Mouse (Mus musculus) T-cell, adult 2 months (primary cell): ENCODE data around the gene Vps35l.

ENCODE experiments used
- DNase-seq: peaks from one replicate; pipeline ENCODE4 v3.0.0; 2022; ENCODE audit warnings: low spot score

Gene Vps35l

GRCm38 (mm10) chr7:118777598-118778394 is 37.8 kb downstream of the Vps35l start:
- no peak for DNase-seq

GRCm38 (mm10) chr7:118778561-118778960 is 38.5 kb downstream of the Vps35l start:
- DNase-seq = no peak

- no peak for DNase-seq
These were observed 43.4 kb downstream of the Vps35l start for GRCm38 (mm10) chr7:118783305-118784001.

GRCm38 (mm10) chr7:118786091-118786490 is 46.1 kb downstream of the Vps35l start:
- no peak for DNase-seq

- no peak for DNase-seq
These were observed 47.3 kb downstream of the Vps35l start for GRCm38 (mm10) chr7:118787326-118787725.

GRCm38 (mm10) chr7:118788481-118788880 is 48.5 kb downstream of the Vps35l start:
- DNase-seq = no peak

DNA sequence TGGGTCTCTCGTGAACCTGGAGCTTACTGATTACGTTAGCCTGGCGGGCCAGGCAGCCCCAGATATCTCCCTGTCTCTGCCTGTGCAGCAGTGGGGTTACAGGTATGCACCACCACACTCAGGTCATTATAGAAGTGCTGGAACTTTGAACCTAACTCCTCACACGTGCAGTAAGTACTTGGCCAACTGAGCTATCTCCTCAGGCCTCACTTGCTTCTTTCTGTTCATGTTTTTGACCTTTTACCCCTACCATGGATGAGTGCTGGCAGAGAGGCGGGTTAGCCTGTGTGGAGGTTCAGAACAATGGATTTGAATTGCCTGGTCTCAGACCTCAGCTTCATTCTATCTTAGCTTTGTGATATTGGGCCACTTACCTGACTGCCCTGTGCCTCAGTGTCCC is 50.3 kb downstream of the Vps35l start:
- no peak for DNase-seq

GRCm38 (mm10) chr7:118793899-118794298 is 53.9 kb downstream of the Vps35l start:
- DNase-seq = no peak

DNA sequence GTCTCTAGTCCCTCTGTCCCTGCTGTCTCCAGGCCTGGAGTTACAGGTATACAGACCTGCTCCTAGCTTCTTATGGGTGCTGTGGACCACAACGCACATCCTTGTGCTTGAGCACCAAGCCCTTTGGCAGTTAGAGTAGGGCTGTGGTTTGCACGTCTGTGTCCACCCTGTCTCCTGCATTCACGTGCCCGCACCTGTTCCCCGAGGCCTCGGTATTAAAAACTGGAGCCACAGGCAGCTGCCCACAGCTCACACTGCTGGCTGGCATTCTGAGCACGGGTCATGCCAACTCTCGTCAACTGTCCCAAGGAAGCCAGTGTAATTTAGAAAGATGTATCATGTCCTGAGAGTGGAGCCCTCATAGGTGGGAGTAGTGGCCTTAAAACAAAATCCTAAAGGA is 55.8 kb downstream of the Vps35l start:
- no peak for DNase-seq

GRCm38 (mm10) chr7:118796838-118797237 is 56.8 kb downstream of the Vps35l start:
- no peak for DNase-seq

DNA sequence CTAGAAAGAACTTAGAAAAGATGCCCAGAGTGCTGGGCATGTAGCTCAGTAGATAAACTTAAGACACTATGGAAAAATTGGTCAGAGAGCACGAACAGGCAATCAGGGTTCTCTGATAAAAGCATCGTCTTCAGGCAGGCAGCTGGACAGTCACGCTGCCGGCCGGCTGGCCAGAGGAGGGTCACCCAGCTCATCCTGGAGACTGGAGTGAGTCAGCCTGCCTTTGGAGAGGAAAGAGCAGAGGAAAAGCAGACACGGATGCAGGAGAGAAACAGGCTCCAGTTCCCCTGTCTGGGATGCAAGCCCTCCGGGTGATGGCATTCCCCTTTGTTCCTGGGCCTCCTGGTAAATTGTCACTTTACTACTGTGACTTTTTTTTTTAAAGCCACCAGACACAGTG is 57.6 kb downstream of the Vps35l start:
- no peak for DNase-seq

- no peak for DNase-seq
These were observed 58.1 kb downstream of the Vps35l start for GRCm38 (mm10) chr7:118798105-118798570.

DNA sequence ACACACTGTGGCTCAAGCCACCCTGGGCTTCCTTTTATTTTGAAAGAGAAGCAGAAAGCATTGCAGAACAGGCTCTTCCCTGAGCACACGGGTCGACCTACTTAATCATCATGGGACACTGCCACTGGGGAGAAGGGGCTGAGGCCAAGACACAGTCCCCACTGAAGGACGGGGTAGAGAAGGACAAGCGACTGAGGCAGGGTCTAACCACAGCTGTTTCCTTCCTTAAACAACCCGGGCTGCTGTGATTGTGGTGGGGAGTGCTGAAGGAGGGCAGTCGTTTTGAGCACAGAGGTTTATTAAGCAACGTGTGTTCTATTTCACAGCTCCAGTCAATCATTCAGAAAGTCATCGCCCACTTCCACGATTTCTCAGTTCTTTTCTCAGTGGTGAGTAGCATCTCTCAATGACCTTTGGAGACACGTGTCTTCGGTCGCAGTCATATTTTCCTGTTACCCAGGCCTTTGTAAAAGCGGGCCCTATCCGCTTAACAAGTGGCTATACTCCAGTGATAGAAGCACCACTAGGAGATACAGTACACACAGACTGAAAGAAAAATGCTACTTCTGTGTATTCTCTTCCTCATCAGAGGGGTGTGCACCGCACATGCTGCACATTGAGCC is 60.2 kb downstream of the Vps35l start:
- no peak for DNase-seq

DNA sequence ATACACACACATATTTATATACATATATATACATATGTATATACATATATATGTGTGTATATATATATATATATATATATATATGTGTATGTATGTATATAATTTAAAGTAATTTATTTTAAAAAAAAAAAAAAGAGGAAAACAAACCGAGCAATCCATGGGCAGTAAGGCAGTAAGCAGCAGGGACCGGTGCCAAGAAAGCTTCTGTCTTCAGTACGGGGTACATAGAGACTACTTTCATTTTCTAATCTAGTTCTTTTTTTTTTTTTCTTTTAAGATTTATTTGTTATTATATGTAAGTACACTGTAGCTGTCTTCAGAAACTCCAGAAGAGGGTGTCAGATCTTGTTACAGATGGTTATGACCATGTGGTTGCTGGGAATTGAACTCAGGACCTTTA is 61.8 kb downstream of the Vps35l start:
- no peak for DNase-seq

GRCm38 (mm10) chr7:118803425-118803824 is 63.4 kb downstream of the Vps35l start:
- DNase-seq = no peak

GRCm38 (mm10) chr7:118806631-118807411 is 66.8 kb downstream of the Vps35l start:
- DNase-seq = no peak

GRCm38 (mm10) chr7:118807899-118808298 is 67.9 kb downstream of the Vps35l start:
- DNase-seq = no peak

DNA sequence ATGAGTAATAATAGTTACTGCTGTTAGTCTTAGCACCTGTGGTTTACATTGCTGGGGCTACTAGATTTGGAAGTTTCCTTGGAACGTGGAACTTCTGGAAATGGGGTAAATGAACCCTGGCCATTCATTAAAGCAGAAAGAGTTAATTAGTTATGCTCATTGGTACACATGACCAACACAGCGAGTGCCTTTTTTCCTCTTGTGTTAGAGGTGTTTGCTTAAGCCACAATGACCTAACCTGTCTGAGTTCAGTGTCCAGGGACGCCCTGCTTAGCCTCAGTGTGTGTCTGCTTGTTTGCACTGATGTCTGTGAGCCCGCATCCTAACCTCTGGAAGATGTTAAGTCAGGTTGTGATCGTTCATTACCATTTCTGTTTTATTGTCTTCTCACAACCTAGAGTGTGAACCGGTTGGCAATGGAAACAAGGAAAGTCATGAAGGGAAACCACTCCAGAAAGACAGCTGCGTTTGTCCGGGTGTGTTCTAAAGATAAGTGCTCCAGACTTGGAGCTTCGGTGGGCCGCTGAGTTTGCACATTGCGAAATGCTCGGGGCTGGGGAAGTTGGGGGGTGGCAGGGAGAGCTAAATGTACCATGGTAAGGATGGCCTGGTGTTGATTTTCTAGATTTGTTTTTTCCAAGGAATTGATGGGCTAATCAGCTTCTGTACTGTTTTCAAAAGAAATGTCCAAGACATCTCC is 71.5 kb downstream of the Vps35l start:
- DNase-seq = no peak

DNA sequence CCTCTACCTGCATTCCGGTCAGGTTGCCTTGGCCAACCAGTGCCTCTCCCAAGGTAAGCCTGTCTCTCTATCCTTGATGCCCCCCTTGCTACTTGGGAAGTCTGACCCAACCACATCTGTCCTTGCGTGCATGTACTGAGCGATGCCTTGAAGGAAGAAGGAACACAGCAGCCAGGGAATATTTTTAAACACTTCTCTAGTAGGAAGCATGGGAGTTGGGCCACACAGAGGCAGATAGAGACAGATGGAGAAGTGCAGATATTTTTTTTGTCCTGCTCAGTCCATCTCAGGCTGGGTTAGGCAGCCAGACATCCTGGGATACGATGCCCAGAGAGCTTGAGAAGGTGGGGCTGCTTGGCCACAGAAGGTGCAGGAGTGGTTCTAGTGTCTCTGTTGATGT is 73.6 kb downstream of the Vps35l start:
- no peak for DNase-seq

- no peak for DNase-seq
These were observed 76.2 kb downstream of the Vps35l start for GRCm38 (mm10) chr7:118816275-118816674.

- DNase-seq = no peak
These were observed 77.7 kb downstream of the Vps35l start for GRCm38 (mm10) chr7:118817741-118818140.

GRCm38 (mm10) chr7:118819666-118820065 is 79.6 kb downstream of the Vps35l start:
- no peak for DNase-seq
